Mouse (Mus musculus) cerebellum, adult (tissue): ENCODE results near the gene Bicd2.
A peak's percentile ranks its signal among the peaks of the same experiment; 100 is the strongest.
"Not testable (repeated sequence)": the region's sequence is repeated elsewhere in the genome, so short reads cannot be mapped to it uniquely, and the experiment has no call there.

ENCODE experiments used
- ATAC-seq: cut with Nextera tagmentation; 2 replicates; pipeline ENCODE4 v1.9.2; 2017; ENCODE audit warnings: mild to moderate bottlenecking, moderate library complexity, mixed read lengths; ENCODE audit not compliant: insufficient number of reproducible peaks, low FRiP score, low TSS enrichment

Gene Bicd2

DNA sequence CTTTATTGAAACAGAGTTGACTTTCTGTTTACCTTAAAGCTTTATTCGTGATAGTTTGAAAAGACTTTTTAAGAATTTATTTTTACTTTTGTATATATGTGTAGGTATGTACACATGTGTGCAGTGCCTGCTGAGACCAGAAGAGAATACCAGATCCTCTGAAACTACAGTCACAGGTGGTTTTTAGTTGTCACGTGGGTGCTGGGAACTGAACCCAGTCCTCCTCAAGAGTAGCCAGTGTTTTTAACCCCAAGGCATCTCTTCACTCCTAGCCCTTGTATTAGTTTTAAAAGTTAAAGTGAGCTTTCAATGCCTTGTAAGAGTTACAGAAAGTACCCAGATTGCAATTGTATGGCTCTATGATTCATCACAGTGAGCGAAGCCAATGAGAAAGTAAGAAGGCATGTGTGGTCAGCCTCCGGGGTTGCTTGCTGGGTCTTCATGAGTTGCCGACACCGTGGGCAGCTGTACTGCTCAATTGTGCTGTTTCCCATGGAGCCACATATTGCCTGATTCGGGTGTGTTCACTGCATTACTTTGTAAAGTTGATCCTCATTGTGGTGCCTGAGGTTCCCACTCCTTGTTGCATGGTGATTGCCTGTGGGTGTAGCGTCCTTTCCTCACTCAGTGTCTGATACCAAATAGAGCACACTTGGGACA, 16.1 kb downstream of the Bicd2 start:
- no peak for ATAC-seq

GRCm38 (mm10) chr13:49358184-49358583, 16.8 kb downstream of the Bicd2 start:
- ATAC-seq = no peak

GRCm38 (mm10) chr13:49360906-49361406, 19.6 kb downstream of the Bicd2 start:
- no peak for ATAC-seq

DNA sequence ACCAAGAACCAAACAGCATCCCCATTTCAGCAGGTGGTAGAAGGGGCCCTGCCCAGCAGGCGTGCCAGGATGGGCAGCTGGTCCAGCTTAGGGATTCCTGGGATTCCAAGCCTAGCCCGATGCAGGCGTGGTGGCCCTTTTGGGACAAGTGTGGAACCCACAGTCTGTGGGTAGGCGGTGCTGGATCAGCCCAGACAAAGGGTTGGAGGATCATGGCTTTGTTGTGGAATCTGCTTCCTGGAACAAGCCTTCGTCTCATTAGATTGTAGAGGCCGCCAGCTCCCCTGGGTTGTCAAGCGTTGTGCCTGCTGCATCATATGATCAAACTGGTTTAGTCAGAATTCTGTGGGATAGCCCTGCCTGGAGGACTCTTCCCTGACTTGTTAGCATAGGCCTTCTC, 21.0 kb downstream of the Bicd2 start:
- ATAC-seq = no peak

- ATAC-seq = peak; percentile 32; the same call in 1 of the 2 replicates
Measured at GRCm38 (mm10) chr13:49362804-49363203, 21.4 kb downstream of the Bicd2 start.

- ATAC-seq = no peak
Measured at GRCm38 (mm10) chr13:49364716-49365115, 23.3 kb downstream of the Bicd2 start.

GRCm38 (mm10) chr13:49367657-49368440, 26.5 kb downstream of the Bicd2 start:
- ATAC-seq = no peak

DNA sequence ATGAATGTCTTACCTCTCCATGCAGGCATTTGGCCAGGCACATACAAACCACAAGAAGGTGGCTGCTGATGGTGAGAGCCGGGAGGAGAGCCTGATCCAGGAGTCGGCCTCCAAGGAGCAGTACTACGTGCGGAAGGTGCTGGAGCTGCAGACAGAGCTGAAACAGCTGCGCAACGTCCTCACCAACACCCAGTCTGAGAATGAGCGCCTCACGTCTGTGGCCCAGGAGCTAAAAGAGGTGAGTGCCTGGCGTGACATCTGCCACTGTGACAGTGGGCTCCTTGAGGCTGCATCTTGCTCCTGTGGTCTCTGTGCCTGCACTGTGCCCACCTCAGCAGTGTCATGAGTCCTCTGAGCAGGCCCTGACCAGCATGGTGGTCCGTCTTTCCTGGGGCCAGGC, 28.0 kb downstream of the Bicd2 start:
- no peak for ATAC-seq

- ATAC-seq = not testable (repeated sequence)
Measured at GRCm38 (mm10) chr13:49370216-49370615, 28.8 kb downstream of the Bicd2 start.

DNA sequence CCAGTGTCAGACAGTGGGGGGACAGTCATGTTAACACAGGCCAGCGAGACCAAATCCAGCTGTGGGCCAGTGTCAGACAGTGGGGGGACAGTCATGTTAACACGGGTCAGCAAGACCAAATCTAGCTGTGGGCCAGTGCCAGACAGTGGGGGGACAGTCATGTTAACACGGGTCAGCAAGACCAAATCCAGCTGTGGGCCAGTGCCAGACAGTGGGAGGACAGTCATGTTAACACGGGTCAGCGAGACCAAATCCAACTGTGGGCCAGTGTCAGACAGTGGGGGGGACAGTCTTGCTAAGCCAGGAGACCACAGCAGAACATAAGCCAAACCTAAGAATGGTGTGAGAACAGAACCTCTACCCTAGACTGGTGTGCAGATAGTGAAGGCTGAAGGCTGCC, 29.5 kb downstream of the Bicd2 start:
- ATAC-seq = not testable (repeated sequence)

DNA sequence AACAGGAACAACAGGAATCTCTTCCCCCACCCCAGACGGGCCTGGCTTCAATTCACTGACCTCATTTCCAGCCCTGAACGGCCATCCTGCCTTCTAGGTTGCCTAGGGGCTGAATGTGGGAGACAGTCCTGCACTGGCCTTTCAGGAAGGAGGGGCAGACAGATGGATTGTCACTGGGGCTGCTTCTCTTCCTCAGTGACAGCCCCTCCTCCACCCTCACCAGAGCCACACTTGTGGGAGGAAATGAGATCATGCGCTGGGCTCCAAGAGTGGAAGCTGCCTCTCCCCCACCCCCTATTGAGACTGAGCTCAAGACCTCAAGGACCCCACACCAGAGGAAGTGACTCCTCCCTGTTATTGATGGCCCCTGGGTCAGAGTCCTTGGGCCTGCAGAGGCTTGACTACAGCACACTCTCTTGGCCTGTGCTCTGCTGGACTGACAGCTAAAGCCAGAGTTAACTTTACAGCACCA, 30.1 kb downstream of the Bicd2 start:
- peak; percentile 60; the same call in 1 of the 2 replicates for ATAC-seq

- 0 out of 2 replicates have a peak, but pooled peaks have one; percentile 52 for ATAC-seq
Measured at GRCm38 (mm10) chr13:49372370-49373060, 31.1 kb downstream of the Bicd2 start.

DNA sequence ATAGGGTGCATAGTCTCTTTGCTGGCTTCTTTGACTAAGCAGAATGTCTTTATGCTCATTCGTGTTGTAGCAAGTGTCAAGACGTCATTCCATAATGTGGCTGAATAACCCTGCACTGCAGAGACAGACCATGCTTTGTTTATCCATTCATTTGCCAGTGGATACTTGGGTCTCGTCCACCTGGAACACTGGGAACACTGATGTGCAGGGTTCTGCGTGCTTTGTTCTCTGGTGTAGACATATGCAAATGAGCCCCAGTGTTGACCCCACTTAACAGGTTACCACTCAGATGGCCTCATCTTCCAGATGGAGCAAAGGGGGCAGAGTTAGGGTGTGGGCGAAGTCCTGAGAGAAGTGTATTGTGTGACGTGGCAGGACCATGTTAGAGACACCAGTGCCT, 32.9 kb downstream of the Bicd2 start:
- ATAC-seq = no peak

GRCm38 (mm10) chr13:49374730-49375129, 33.3 kb downstream of the Bicd2 start:
- no peak for ATAC-seq

GRCm38 (mm10) chr13:49377608-49378007, 36.2 kb downstream of the Bicd2 start:
- ATAC-seq = no peak

DNA sequence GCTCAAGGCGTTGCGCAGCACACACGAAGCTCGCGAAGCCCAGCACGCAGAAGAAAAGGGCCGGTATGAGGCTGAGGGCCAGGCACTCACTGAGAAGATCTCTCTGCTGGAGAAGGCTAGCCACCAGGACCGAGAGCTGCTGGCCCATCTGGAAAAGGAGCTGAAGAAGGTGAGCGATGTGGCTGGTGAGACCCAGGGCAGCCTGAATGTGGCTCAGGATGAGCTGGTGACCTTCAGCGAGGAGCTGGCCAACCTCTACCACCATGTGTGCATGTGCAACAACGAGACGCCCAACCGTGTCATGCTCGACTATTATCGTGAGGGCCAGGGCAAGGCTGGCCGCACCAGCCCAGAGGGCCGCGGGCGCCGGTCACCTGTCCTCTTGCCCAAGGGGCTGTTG, 37.9 kb downstream of the Bicd2 start:
- no peak for ATAC-seq

- peak; percentile 79 for ATAC-seq
Measured at GRCm38 (mm10) chr13:49381230-49381629, 39.8 kb downstream of the Bicd2 start.

DNA sequence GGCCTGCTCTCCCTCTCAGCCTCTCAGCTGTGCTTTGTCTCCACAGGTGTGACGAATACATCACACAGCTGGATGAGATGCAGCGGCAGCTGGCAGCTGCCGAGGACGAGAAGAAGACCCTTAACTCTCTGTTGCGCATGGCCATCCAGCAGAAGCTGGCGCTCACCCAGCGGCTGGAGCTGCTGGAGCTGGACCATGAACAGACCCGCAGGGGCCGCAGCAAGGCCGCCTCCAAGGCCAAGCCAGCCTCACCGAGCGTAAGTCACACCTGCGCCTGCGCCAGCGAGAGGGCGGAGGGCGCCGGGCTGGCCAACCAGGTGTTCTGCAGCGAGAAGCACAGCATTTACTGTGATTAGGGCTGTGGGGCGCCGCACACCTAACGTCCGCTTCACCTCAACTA, 41.6 kb downstream of the Bicd2 start:
- no peak for ATAC-seq

- no peak for ATAC-seq
Measured at GRCm38 (mm10) chr13:49384751-49385463, 43.5 kb downstream of the Bicd2 start.

DNA sequence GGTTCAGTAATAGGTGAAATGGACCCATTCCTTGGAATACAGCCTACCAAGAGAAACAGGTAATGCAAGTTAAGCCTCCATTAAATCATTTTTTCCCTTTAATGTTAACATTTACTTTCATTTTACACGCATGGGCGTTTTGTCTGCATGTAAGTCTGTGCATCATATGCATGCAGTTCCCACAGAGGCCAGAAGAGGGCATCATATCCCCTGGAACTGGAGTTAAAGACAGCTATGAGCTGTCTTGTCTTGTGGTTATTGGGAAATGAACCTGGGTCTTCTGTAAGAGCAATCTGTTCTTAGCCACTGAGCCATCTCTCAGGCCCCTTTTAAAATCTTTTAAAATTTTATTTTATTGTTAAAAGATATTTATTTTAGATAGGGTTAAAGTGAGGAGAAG, 50.0 kb downstream of the Bicd2 start:
- no peak for ATAC-seq
